Mouse (Mus musculus): ENCODE results near the gene Alg9. TPM values are rescaled to one million over a fixed set of nuclear protein-coding genes. Genes with fewer than 3 reads are reported as not detected.

The Alg9 gene
- polyA plus RNA-seq, 1 experiment from 2014 or later = 57.2 TPM

DNA sequence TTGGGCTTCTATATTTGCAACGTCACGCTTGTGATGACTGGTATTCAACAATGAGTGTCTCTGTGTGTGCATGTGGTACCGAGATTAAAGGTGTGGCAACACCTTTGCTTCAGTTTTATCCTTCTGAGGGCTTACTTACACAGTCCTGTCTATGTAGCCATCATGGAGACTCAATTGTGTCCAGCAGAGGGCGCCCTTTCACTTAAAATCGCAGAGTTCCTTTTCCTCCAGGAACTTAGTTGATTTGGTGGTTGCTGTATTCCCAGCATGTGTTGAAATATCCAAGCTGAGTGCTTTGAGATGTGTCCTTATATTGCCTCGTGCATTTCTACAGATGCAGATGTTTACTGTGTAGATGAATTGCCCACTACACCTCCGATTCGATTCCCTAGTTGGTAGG is 74.4 kb downstream of the Alg9 start:
- Histone ChIP-seq H3K9me3 (replicated peaks; ENCODE audit: control insufficient read depth, low read length, poor library complexity, severe bottlenecking) (no peaks in the 10 kb centered on the region), H3K9ac (ENCODE audit: low read depth, low read length) (no peak overlapping the region), H3K4me2 (ENCODE audit: low read length) (no peak overlapping the region), H3K4me1 (ENCODE audit: control insufficient read depth, insufficient read depth, low read length) (0 out of 2 replicates have a peak, but pooled peaks cover 2% of the 10 kb centered on the region), H3K36me3 (ENCODE audit: control insufficient read depth, insufficient read depth, low read length) (peaks cover 5% of the 10 kb centered on the region; the same call in 1 of the 2 replicates), H3K4me3 (ENCODE audit: low read depth, low read length) (no peak overlapping the region), H3K27me3 (ENCODE audit: control insufficient read depth, insufficient read depth, low read depth, low read length) (no peaks in the 10 kb centered on the region), H3K27ac (ENCODE audit: low read length) (no peak overlapping the region)
- peak; percentile 79; the same call in 1 of the 2 replicates for ATAC-seq
- 22% methylated on average over 8 of the region's 8 CpGs for WGBS

GRCm38 (mm10) chr9:50849755-50850154 is 74.9 kb downstream of the Alg9 start:
- H3K36me3 ChIP-seq (ENCODE audit: control insufficient read depth, insufficient read depth, low read length) = peaks cover 5% of the 10 kb centered on the region; the same call in 1 of the 2 replicates
- 77% methylated on average over 9 of the region's 9 CpGs for WGBS
- no peaks in the 10 kb centered on the region for H3K9me3 ChIP-seq (replicated peaks; ENCODE audit: control insufficient read depth, low read length, poor library complexity, severe bottlenecking)
- H3K4me3 ChIP-seq (ENCODE audit: low read depth, low read length) = no peak overlapping the region
- H3K4me2 ChIP-seq (ENCODE audit: low read length) = no peak overlapping the region
- no peak overlapping the region for H3K9ac ChIP-seq (ENCODE audit: low read depth, low read length)
- H3K4me1 ChIP-seq (ENCODE audit: control insufficient read depth, insufficient read depth, low read length) = 0 out of 2 replicates have a peak, but pooled peaks cover 2% of the 10 kb centered on the region
- no peak for ATAC-seq
- no peak overlapping the region for H3K27ac ChIP-seq (ENCODE audit: low read length)
- H3K27me3 ChIP-seq (ENCODE audit: control insufficient read depth, insufficient read depth, low read depth, low read length) = no peaks in the 10 kb centered on the region

DNA sequence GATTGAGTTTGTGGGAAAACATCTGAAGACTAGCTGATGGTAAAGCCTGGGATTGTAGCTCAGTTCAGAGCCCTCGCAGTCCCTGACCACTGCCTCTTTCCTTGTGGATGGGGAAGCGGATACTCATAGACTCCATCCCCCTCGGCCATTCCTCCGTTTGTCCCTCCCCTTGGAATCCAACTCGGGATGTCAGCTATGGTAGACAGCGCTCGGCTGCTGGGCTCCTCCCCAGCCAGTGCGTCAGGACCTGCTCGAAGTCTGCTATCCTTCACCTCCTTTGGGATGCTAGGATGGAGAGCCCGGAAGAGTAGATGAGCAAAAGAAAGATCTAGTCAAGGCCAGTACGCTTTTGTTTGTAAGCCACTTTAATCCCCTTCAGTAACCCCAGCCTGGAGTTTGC is 75.5 kb downstream of the Alg9 start:
- no peak overlapping the region for H3K9ac ChIP-seq (ENCODE audit: low read depth, low read length)
- peaks cover 4% of the 10 kb centered on the region; the same call in 1 of the 2 replicates for H3K36me3 ChIP-seq (ENCODE audit: control insufficient read depth, insufficient read depth, low read length)
- H3K4me1 ChIP-seq (ENCODE audit: control insufficient read depth, insufficient read depth, low read length) = 0 out of 2 replicates have a peak, but pooled peaks cover 2% of the 10 kb centered on the region
- H3K4me2 ChIP-seq (ENCODE audit: low read length) = no peak overlapping the region
- WGBS = 13% methylated on average over 11 of the region's 11 CpGs
- no peak overlapping the region for H3K27ac ChIP-seq (ENCODE audit: low read length)
- no peaks in the 10 kb centered on the region for H3K27me3 ChIP-seq (ENCODE audit: control insufficient read depth, insufficient read depth, low read depth, low read length)
- no peak overlapping the region for H3K4me3 ChIP-seq (ENCODE audit: low read depth, low read length)
- no peaks in the 10 kb centered on the region for H3K9me3 ChIP-seq (replicated peaks; ENCODE audit: control insufficient read depth, low read length, poor library complexity, severe bottlenecking)
- no peak for ATAC-seq

DNA sequence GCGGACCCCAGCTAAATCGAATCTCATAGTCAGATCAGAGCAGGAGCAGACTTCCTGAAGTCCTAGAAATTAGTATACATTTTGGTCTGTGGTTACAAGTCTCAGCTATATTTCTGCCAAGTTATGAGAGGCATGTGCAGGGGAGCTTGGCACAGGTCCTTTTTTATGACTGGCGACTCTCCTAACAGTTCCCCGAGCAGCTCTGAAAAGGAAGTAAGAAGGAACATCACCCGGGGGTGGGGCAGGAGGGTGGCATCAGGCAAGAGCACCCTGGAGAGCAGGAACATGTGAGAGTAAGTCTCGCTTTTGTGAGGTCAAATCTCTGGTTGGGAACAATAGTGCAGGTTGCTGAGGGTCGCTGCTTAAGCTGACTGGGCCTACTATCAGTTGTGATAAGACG is 75.9 kb downstream of the Alg9 start:
- H3K27me3 ChIP-seq (ENCODE audit: control insufficient read depth, insufficient read depth, low read depth, low read length) = no peaks in the 10 kb centered on the region
- no peaks in the 10 kb centered on the region for H3K36me3 ChIP-seq (ENCODE audit: control insufficient read depth, insufficient read depth, low read length)
- H3K9ac ChIP-seq (ENCODE audit: low read depth, low read length) = no peak overlapping the region
- H3K4me1 ChIP-seq (ENCODE audit: control insufficient read depth, insufficient read depth, low read length) = 0 out of 2 replicates have a peak, but pooled peaks cover 2% of the 10 kb centered on the region
- no peak for ATAC-seq
- no peak overlapping the region for H3K4me2 ChIP-seq (ENCODE audit: low read length)
- no peak overlapping the region for H3K4me3 ChIP-seq (ENCODE audit: low read depth, low read length)
- WGBS = 33% methylated on average over 8 of the region's 8 CpGs
- no peaks in the 10 kb centered on the region for H3K9me3 ChIP-seq (replicated peaks; ENCODE audit: control insufficient read depth, low read length, poor library complexity, severe bottlenecking)
- no peak overlapping the region for H3K27ac ChIP-seq (ENCODE audit: low read length)

DNA sequence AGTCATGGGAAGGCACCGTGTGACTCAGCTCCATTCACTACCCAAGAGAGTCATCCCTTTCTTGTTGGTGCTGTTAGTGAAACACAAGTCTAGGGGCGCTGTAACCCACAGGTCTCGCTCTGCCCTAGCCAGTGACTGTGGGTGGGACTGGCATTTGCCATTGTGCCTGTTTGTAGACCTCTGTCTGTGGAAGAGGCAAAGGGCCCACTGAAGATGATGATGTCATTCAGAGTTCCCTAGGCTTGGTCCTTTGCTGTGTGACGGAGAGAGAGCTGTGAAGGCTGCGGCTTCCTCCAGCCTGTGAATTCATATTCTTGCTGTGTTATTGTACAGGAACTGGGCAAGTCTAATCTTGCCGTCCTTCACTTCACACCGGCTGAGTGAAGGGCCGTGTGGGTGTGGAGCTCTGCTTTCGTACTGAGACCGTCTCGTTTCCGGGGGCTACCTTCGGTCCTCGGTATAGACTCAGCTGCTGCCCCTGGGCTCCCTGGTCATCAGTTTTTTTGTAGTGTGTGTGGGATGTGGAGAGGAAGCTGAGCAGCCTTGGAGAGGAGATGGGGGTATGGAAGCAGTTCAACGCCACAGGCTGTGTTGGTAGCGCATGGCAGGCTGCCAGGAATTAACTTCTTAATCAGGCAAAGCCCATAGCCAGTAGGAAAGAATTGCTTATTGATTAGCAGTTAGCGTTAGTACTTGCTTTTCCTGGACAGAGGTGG is 78.0 kb downstream of the Alg9 start:
- Histone ChIP-seq H3K4me2 (ENCODE audit: low read length) (0 out of 2 replicates have a peak overlapping the region, but pooled peaks have one; percentile 5), H3K27ac (ENCODE audit: low read length) (no peak overlapping the region), H3K9me3 (replicated peaks; ENCODE audit: control insufficient read depth, low read length, poor library complexity, severe bottlenecking) (no peaks in the 10 kb centered on the region), H3K9ac (ENCODE audit: low read depth, low read length) (no peak overlapping the region), H3K4me1 (ENCODE audit: control insufficient read depth, insufficient read depth, low read length) (peaks cover 11% of the 10 kb centered on the region), H3K4me3 (ENCODE audit: low read depth, low read length) (no peak overlapping the region), H3K27me3 (ENCODE audit: control insufficient read depth, insufficient read depth, low read depth, low read length) (no peaks in the 10 kb centered on the region), H3K36me3 (ENCODE audit: control insufficient read depth, insufficient read depth, low read length) (no peaks in the 10 kb centered on the region)
- ATAC-seq = no peak
- 72% methylated on average over 17 of the region's 17 CpGs for WGBS

DNA sequence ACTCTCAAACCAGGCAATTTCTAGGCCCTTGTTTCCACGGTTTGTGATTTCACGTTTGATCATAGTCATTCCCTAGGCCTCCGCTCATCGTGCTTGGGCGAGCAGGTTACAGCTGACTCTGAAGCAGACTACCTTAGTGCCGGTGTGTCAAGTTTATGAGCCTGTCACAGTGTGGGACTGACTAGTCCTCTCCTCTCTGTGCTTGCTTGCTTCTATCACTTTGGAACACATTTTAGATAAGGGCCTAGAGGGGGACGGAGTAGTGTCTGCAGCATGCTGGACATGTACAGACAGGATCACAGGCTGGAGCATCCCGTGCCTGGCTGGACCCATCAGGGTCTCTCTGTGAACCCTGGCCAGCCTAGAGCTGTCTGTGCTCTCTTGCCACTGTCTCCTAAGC is 79.6 kb downstream of the Alg9 start:
- Histone ChIP-seq H3K4me1 (ENCODE audit: control insufficient read depth, insufficient read depth, low read length) (peaks cover 15% of the 10 kb centered on the region), H3K4me2 (ENCODE audit: low read length) (no peak overlapping the region), H3K27me3 (ENCODE audit: control insufficient read depth, insufficient read depth, low read depth, low read length) (no peaks in the 10 kb centered on the region), H3K27ac (ENCODE audit: low read length) (no peak overlapping the region), H3K9ac (ENCODE audit: low read depth, low read length) (no peak overlapping the region), H3K9me3 (replicated peaks; ENCODE audit: control insufficient read depth, low read length, poor library complexity, severe bottlenecking) (no peaks in the 10 kb centered on the region), H3K36me3 (ENCODE audit: control insufficient read depth, insufficient read depth, low read length) (no peaks in the 10 kb centered on the region; the same call in 1 of the 2 replicates), H3K4me3 (ENCODE audit: low read depth, low read length) (no peak overlapping the region)
- WGBS = 69% methylated on average over 8 of the region's 8 CpGs
- no peak for ATAC-seq

- Histone ChIP-seq H3K4me1 (ENCODE audit: control insufficient read depth, insufficient read depth, low read length) (peaks cover 15% of the 10 kb centered on the region), H3K4me3 (ENCODE audit: low read depth, low read length) (no peak overlapping the region), H3K4me2 (ENCODE audit: low read length) (no peak overlapping the region), H3K9ac (ENCODE audit: low read depth, low read length) (no peak overlapping the region), H3K9me3 (replicated peaks; ENCODE audit: control insufficient read depth, low read length, poor library complexity, severe bottlenecking) (no peaks in the 10 kb centered on the region), H3K27me3 (ENCODE audit: control insufficient read depth, insufficient read depth, low read depth, low read length) (no peaks in the 10 kb centered on the region), H3K36me3 (ENCODE audit: control insufficient read depth, insufficient read depth, low read length) (peaks cover 3% of the 10 kb centered on the region; the same call in 1 of the 2 replicates), H3K27ac (ENCODE audit: low read length) (no peak overlapping the region)
- no peak for ATAC-seq
- 94% methylated on average over 5 of the region's 5 CpGs for WGBS
Observed at GRCm38 (mm10) chr9:50855133-50855766, 80.4 kb downstream of the Alg9 start.

GRCm38 (mm10) chr9:50855780-50856179 is 81.0 kb downstream of the Alg9 start:
- no peaks in the 10 kb centered on the region for H3K9me3 ChIP-seq (replicated peaks; ENCODE audit: control insufficient read depth, low read length, poor library complexity, severe bottlenecking)
- ATAC-seq = no peak
- H3K9ac ChIP-seq (ENCODE audit: low read depth, low read length) = no peak overlapping the region
- peak overlapping the region; percentile 68; the same call in 1 of the 2 replicates for H3K27ac ChIP-seq (ENCODE audit: low read length)
- H3K36me3 ChIP-seq (ENCODE audit: control insufficient read depth, insufficient read depth, low read length) = peaks cover 3% of the 10 kb centered on the region; the same call in 1 of the 2 replicates
- H3K4me3 ChIP-seq (ENCODE audit: low read depth, low read length) = no peak overlapping the region; the same call in 1 of the 2 replicates
- peak overlapping the region; percentile 83 for H3K4me2 ChIP-seq (ENCODE audit: low read length)
- H3K4me1 ChIP-seq (ENCODE audit: control insufficient read depth, insufficient read depth, low read length) = peaks cover 15% of the 10 kb centered on the region
- no peaks in the 10 kb centered on the region for H3K27me3 ChIP-seq (ENCODE audit: control insufficient read depth, insufficient read depth, low read depth, low read length)
- WGBS = 66% methylated on average over 5 of the region's 5 CpGs
